Mouse (Mus musculus) forebrain, embryonic 10.5 days (tissue): ENCODE measurements around the gene Grasp. TPM values are rescaled to one million over a fixed set of nuclear protein-coding genes. Genes with fewer than 3 reads are reported as not detected.

ENCODE experiments used
- DNase-seq: peaks from one replicate; pipeline ENCODE4 v3.0.0-alpha.2; 2017; ENCODE audit warnings: low spot score; ENCODE audit errors: extremely low spot score
- H3K27ac ChIP-seq: fragments of 300-500 bp; sonication (generic); 2 replicates; pipeline ENCODE4 v1.5.1; 2016; ENCODE audit warnings: mild to moderate bottlenecking
- H3K27me3 ChIP-seq: fragments of 300-500 bp; sonication (generic); 2 replicates; pipeline ENCODE4 v1.6.1; 2016; ENCODE audit warnings: mild to moderate bottlenecking; ENCODE audit not compliant: poor library complexity, severe bottlenecking
- H3K36me3 ChIP-seq: fragments of 300-500 bp; sonication (generic); replicated peaks from 2 replicates; pipeline ENCODE4 v1.6.1; 2016; ENCODE audit warnings: mild to moderate bottlenecking, moderate library complexity
- H3K4me1 ChIP-seq: fragments of 300-500 bp; sonication (generic); 2 replicates; pipeline ENCODE4 v1.6.1; 2016
- H3K4me3 ChIP-seq: fragments of 300-500 bp; sonication (generic); 2 replicates; pipeline ENCODE4 v1.5.1; 2016; ENCODE audit warnings: mild to moderate bottlenecking, moderate library complexity
- H3K9me3 ChIP-seq: fragments of 300-500 bp; sonication (generic); 2 replicates; pipeline ENCODE4 v1.6.1; 2016; ENCODE audit warnings: mild to moderate bottlenecking, moderate library complexity
- WGBS: fragments of 180-500 bp; shearing (Covaris S2); methylation state at CpG from one replicate; pipeline ENCODE4 v1.1.7; 2016; 5-methylcytosine and 5-hydroxymethylcytosine counted together
- polyA plus RNA-seq: library from polyadenylated mRNA; unstranded; fragments of >200 nt; fragmentation: Nextera tagmentation; extraction: Ambion mirVana; gene quantifications from 2 replicates; pipeline ENCODE4 v1.2.1, GENCODE M21; 2016

The Grasp gene
- polyA plus RNA-seq, 1 experiment from 2014 or later = 4.1 TPM

GRCm38 (mm10) chr15:101233641-101234275 is 9.8 kb downstream of the Grasp start:
- H3K36me3 ChIP-seq = peaks cover 38% of the 10 kb centered on the region
- peaks cover 8% of the 10 kb centered on the region; the same call in 1 of the 2 replicates for H3K9me3 ChIP-seq
- no peak for DNase-seq
- no peak overlapping the region for H3K27ac ChIP-seq
- WGBS = 19% methylated on average over 11 of the region's 11 CpGs
- H3K27me3 ChIP-seq = peaks cover 56% of the 10 kb centered on the region
- H3K4me1 ChIP-seq = peaks cover 45% of the 10 kb centered on the region
- H3K4me3 ChIP-seq = no peak overlapping the region

- H3K27ac ChIP-seq = peak overlapping the region; percentile 21; the same call in 1 of the 2 replicates
These were observed 10.8 kb downstream of the Grasp start for GRCm38 (mm10) chr15:101234611-101235341.

GRCm38 (mm10) chr15:101235342-101235698 is 11.3 kb downstream of the Grasp start:
- Histone ChIP-seq H3K4me1 (peaks cover 57% of the 10 kb centered on the region), H3K4me3 (no peak overlapping the region), H3K9me3 (peaks cover 8% of the 10 kb centered on the region; the same call in 1 of the 2 replicates), H3K27ac (peak overlapping the region; percentile 21; the same call in 1 of the 2 replicates), H3K36me3 (peaks cover 22% of the 10 kb centered on the region), H3K27me3 (peaks cover 57% of the 10 kb centered on the region)
- DNase-seq = no peak
- 47% methylated on average over 5 of the region's 5 CpGs for WGBS

More at GRCm38 (mm10) chr15:101234611-101235341, 10.8 kb downstream of the Grasp start:
- Histone ChIP-seq H3K4me3 (no peak overlapping the region), H3K4me1 (peaks cover 55% of the 10 kb centered on the region), H3K27me3 (peaks cover 57% of the 10 kb centered on the region), H3K36me3 (peaks cover 28% of the 10 kb centered on the region), H3K9me3 (peaks cover 8% of the 10 kb centered on the region; the same call in 1 of the 2 replicates)
- no peak for DNase-seq
- 73% methylated on average over 10 of the region's 10 CpGs for WGBS

- H3K9me3 ChIP-seq = peaks cover 6% of the 10 kb centered on the region; the same call in 1 of the 2 replicates
- WGBS = 51% methylated on average over 12 of the region's 12 CpGs
- H3K36me3 ChIP-seq = peaks cover 17% of the 10 kb centered on the region
- DNase-seq = no peak
- H3K27ac ChIP-seq = peak overlapping the region; percentile 48
- peaks cover 55% of the 10 kb centered on the region for H3K27me3 ChIP-seq
- peaks cover 60% of the 10 kb centered on the region for H3K4me1 ChIP-seq
- H3K4me3 ChIP-seq = no peak overlapping the region
These were observed 11.8 kb downstream of the Grasp start for GRCm38 (mm10) chr15:101235728-101236327.

- no peak overlapping the region for H3K27ac ChIP-seq
These were observed 12.9 kb downstream of the Grasp start for GRCm38 (mm10) chr15:101236878-101237277.

GRCm38 (mm10) chr15:101238885-101239511 is 15.0 kb downstream of the Grasp start:
- 5% methylated on average over 28 of the region's 28 CpGs for WGBS
- Histone ChIP-seq H3K36me3 (no peaks in the 10 kb centered on the region), H3K9me3 (no peaks in the 10 kb centered on the region), H3K4me1 (peaks cover 49% of the 10 kb centered on the region), H3K27me3 (peaks cover 42% of the 10 kb centered on the region), H3K27ac (peak overlapping the region; percentile 80), H3K4me3 (peak overlapping the region; percentile 48)
- peak; percentile 72 for DNase-seq

More at GRCm38 (mm10) chr15:101236878-101237277, 12.9 kb downstream of the Grasp start:
- no peaks in the 10 kb centered on the region for H3K9me3 ChIP-seq
- H3K4me1 ChIP-seq = peaks cover 62% of the 10 kb centered on the region
- H3K36me3 ChIP-seq = peaks cover 7% of the 10 kb centered on the region
- H3K4me3 ChIP-seq = no peak overlapping the region
- DNase-seq = peak; percentile 65
- WGBS = 6% methylated on average over 3 of the region's 3 CpGs
- H3K27me3 ChIP-seq = peaks cover 51% of the 10 kb centered on the region

GRCm38 (mm10) chr15:101239821-101240220 is 15.8 kb downstream of the Grasp start:
- Histone ChIP-seq H3K27me3 (peaks cover 42% of the 10 kb centered on the region), H3K4me3 (no peak overlapping the region), H3K9me3 (no peaks in the 10 kb centered on the region), H3K36me3 (no peaks in the 10 kb centered on the region), H3K4me1 (peaks cover 48% of the 10 kb centered on the region), H3K27ac (no peak overlapping the region)
- no peak for DNase-seq
- 65% methylated on average over 8 of the region's 8 CpGs for WGBS

GRCm38 (mm10) chr15:101240799-101241204 is 16.8 kb downstream of the Grasp start:
- peaks cover 37% of the 10 kb centered on the region for H3K27me3 ChIP-seq
- peak; percentile 82 for DNase-seq
- H3K4me3 ChIP-seq = peak overlapping the region; percentile 7
- no peaks in the 10 kb centered on the region for H3K9me3 ChIP-seq
- H3K4me1 ChIP-seq = peaks cover 44% of the 10 kb centered on the region
- no peaks in the 10 kb centered on the region for H3K36me3 ChIP-seq
- WGBS = 20% methylated on average over 10 of the region's 10 CpGs
- no peak overlapping the region for H3K27ac ChIP-seq

GRCm38 (mm10) chr15:101241236-101241635 is 17.2 kb downstream of the Grasp start:
- Histone ChIP-seq H3K9me3 (no peaks in the 10 kb centered on the region), H3K4me1 (peaks cover 43% of the 10 kb centered on the region), H3K27me3 (peaks cover 32% of the 10 kb centered on the region), H3K27ac (no peak overlapping the region), H3K4me3 (peak overlapping the region; percentile 7; the same call in 1 of the 2 replicates), H3K36me3 (no peaks in the 10 kb centered on the region)
- DNase-seq = no peak
- WGBS = 69% methylated on average over 9 of the region's 9 CpGs

- Histone ChIP-seq H3K27ac (no peak overlapping the region), H3K27me3 (peaks cover 32% of the 10 kb centered on the region), H3K4me1 (peaks cover 46% of the 10 kb centered on the region), H3K36me3 (no peaks in the 10 kb centered on the region), H3K4me3 (no peak overlapping the region), H3K9me3 (no peaks in the 10 kb centered on the region)
- no peak for DNase-seq
- 75% methylated on average over 9 of the region's 9 CpGs for WGBS
These were observed 17.9 kb downstream of the Grasp start for GRCm38 (mm10) chr15:101241853-101242252.

GRCm38 (mm10) chr15:101242645-101243044 is 18.7 kb downstream of the Grasp start:
- H3K4me1 ChIP-seq = peaks cover 53% of the 10 kb centered on the region
- H3K9me3 ChIP-seq = no peaks in the 10 kb centered on the region
- H3K36me3 ChIP-seq = no peaks in the 10 kb centered on the region
- peaks cover 28% of the 10 kb centered on the region for H3K27me3 ChIP-seq
- DNase-seq = no peak
- no peak overlapping the region for H3K4me3 ChIP-seq
- no peak overlapping the region for H3K27ac ChIP-seq
- 16% methylated on average over 8 of the region's 8 CpGs for WGBS

GRCm38 (mm10) chr15:101244012-101244411 is 20.0 kb downstream of the Grasp start:
- peaks cover 53% of the 10 kb centered on the region for H3K4me1 ChIP-seq
- 75% methylated on average over 3 of the region's 3 CpGs for WGBS
- no peak for DNase-seq
- no peak overlapping the region for H3K27ac ChIP-seq
- no peak overlapping the region for H3K4me3 ChIP-seq
- H3K9me3 ChIP-seq = no peaks in the 10 kb centered on the region
- peaks cover 20% of the 10 kb centered on the region; the same call in 1 of the 2 replicates for H3K27me3 ChIP-seq
- no peaks in the 10 kb centered on the region for H3K36me3 ChIP-seq
